Mouse (Mus musculus): ENCODE data around the gene Ss18l2.

DNA sequence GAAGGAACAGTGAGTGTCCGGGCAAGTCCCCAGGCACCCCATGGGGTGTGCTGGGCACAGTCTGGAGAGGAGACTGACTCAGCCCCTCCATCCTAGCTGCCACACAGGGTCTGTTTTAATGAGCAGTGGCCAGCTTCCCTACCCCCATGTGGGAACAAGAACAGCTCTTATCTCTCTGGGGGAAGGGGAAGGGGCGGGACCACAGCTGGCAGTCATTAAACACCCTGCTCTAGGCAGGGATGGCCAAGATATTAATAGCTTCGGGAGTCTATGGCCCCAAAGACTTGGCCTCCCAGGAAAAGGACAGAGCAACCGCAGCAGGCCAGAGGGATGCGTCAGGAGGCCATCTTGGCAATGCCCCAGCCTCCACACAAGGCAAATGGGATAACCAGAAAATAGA, 37.8 kb upstream of the Ss18l2 start:
- no peak for TF ChIP-seq POLR2A (IDR thresholded peaks at IDR 0.05; ENCODE audit: low read depth, low read length)
- TF ChIP-seq CTCF (IDR thresholded peaks at IDR 0.05; ENCODE audit: extremely low read depth, insufficient read length, insufficient replicate concordance, low read depth, low read length) = no peak
